Mouse (Mus musculus) adrenal gland, adult 18-20 months (tissue): Measurements from ENCODE around the gene Eps15l1. TPM values are rescaled to one million over a fixed set of nuclear protein-coding genes. Genes with fewer than 3 reads are reported as not detected.

Experiments used
- DNase-seq, 2 experiments: peaks; one replicate each; pipeline ENCODE4 v3.0.0; 2021 to 2022; ENCODE audit warnings: low spot score in 2 of 2
- long read RNA-seq, 2 experiments: library from polyadenylated mRNA; stranded (forward); transcript quantifications; one replicate each; pipeline ENCODE4 v2.0.0; 2021
- total RNA-seq, 2 experiments: library from RNA; stranded (reverse); gene quantifications; 1 replicate in 1 of 2; 2 replicates in 1 of 2; pipeline ENCODE4 v1.2.3; 2021

Gene Eps15l1
- total RNA-seq = 10 to 100 TPM; 48.5 to 54.1 TPM
- long read RNA-seq, experiment 1, transcript Eps15l1-205 (16 exons, 3,376 nt) = major isoform, 15 of 38 reads
- long read RNA-seq, experiment 1, transcript Eps15l1-201 (24 exons, 3,129 nt) = minor isoform, 9 of 38 reads
- long read RNA-seq, experiment 1, partial matches to known transcripts = 3 of 38 reads
- long read RNA-seq, experiment 1, other reads (novel, unspliced or antisense) = 11 of 38 reads
- long read RNA-seq, experiment 2, transcript Eps15l1-201 (24 exons, 3,129 nt) = minor isoform, 10 of 55 reads
- long read RNA-seq, experiment 2, transcript Eps15l1-205 (16 exons, 3,376 nt) = major isoform, 18 of 55 reads
- long read RNA-seq, experiment 2, partial matches to known transcripts = 7 of 55 reads
- long read RNA-seq, experiment 2, other reads (novel, unspliced or antisense) = 20 of 55 reads

- peak; percentile 98 for DNase-seq
Measured at GRCm38 (mm10) chr8:72421362-72422335, at the start of gene Eps15l1. Gene Eps15l1, minus strand, starts transcription at chr8:72421460.

- no peak for DNase-seq
Measured at GRCm38 (mm10) chr8:72470684-72471083, 49.4 kb upstream of the Eps15l1 start.

- no peak for DNase-seq
Measured at GRCm38 (mm10) chr8:72469984-72470383, 48.7 kb upstream of the Eps15l1 start.

- no peak for DNase-seq
Measured at GRCm38 (mm10) chr8:72469243-72469642, 48.0 kb upstream of the Eps15l1 start.

GRCm38 (mm10) chr8:72464211-72464610 is 43.0 kb upstream of the Eps15l1 start:
- no peak for DNase-seq

GRCm38 (mm10) chr8:72459881-72460533 is 38.7 kb upstream of the Eps15l1 start:
- DNase-seq = no peak

- DNase-seq = no peak
Measured at GRCm38 (mm10) chr8:72458457-72458856, 37.2 kb upstream of the Eps15l1 start.

- no peak for DNase-seq
Measured at GRCm38 (mm10) chr8:72457806-72458205, 36.5 kb upstream of the Eps15l1 start.

GRCm38 (mm10) chr8:72455317-72455716 is 34.1 kb upstream of the Eps15l1 start:
- DNase-seq = no peak

- no peak for DNase-seq
Measured at GRCm38 (mm10) chr8:72453904-72454303, 32.6 kb upstream of the Eps15l1 start.

- DNase-seq = no peak
Measured at GRCm38 (mm10) chr8:72451516-72451915, 30.3 kb upstream of the Eps15l1 start.

- no peak for DNase-seq
Measured at GRCm38 (mm10) chr8:72445071-72445470, 23.8 kb upstream of the Eps15l1 start.

- DNase-seq = no peak
Measured at GRCm38 (mm10) chr8:72443994-72444350, 22.7 kb upstream of the Eps15l1 start.

GRCm38 (mm10) chr8:72443338-72443993 is 22.2 kb upstream of the Eps15l1 start, which contains the start of the genes Calr3 and 1700030K09Rik:
Gene Calr3, minus strand, starts transcription at chr8:72443870.
Gene 1700030K09Rik, plus strand, starts transcription at chr8:72443880.
- peak; percentile 92 to 93 for DNase-seq

- no peak for DNase-seq
Measured at GRCm38 (mm10) chr8:72438248-72439015, 17.2 kb upstream of the Eps15l1 start.

- DNase-seq = peak; percentile 74 to 85
Measured at GRCm38 (mm10) chr8:72434952-72435351, 13.7 kb upstream of the Eps15l1 start.

GRCm38 (mm10) chr8:72429676-72430075 is 8.4 kb upstream of the Eps15l1 start:
- DNase-seq = peak; percentile 41 to 43

GRCm38 (mm10) chr8:72422926-72423325 is 1.7 kb upstream of the Eps15l1 start:
- no peak for DNase-seq

- DNase-seq = peak; percentile 29 to 49
Measured at GRCm38 (mm10) chr8:72420571-72421361, 494 bp downstream of the Eps15l1 start.
